Mouse (Mus musculus) urinary bladder, postnatal 14 days (tissue): ENCODE results near the gene Xpnpep1.

Source experiments
- DNase-seq: peaks from one replicate; pipeline ENCODE4 v3.0.0; 2021; ENCODE audit warnings: low spot score

Gene Xpnpep1

GRCm38 (mm10) chr19:53031957-53032371, 8.1 kb downstream of the Xpnpep1 start:
- DNase-seq: no peak

- no peak for DNase-seq
Observed at GRCm38 (mm10) chr19:53030279-53030678, 9.7 kb downstream of the Xpnpep1 start.

GRCm38 (mm10) chr19:53029686-53030085, 10.3 kb downstream of the Xpnpep1 start:
- DNase-seq: no peak

- DNase-seq: no peak
Observed at GRCm38 (mm10) chr19:53029045-53029444, 11.0 kb downstream of the Xpnpep1 start.

- no peak for DNase-seq
Observed at GRCm38 (mm10) chr19:53028216-53028615, 11.8 kb downstream of the Xpnpep1 start.

- peak; percentile 65 for DNase-seq
Observed at GRCm38 (mm10) chr19:53023189-53023588, 16.8 kb downstream of the Xpnpep1 start.

- no peak for DNase-seq
Observed at GRCm38 (mm10) chr19:53022037-53022614, 17.9 kb downstream of the Xpnpep1 start.

GRCm38 (mm10) chr19:53021537-53021936, 18.5 kb downstream of the Xpnpep1 start:
- no peak for DNase-seq

- peak; percentile 72 for DNase-seq
Observed at GRCm38 (mm10) chr19:53019716-53020463, 20.1 kb downstream of the Xpnpep1 start.

- no peak for DNase-seq
Observed at GRCm38 (mm10) chr19:53017954-53018353, 22.1 kb downstream of the Xpnpep1 start.

GRCm38 (mm10) chr19:53017248-53017647, 22.8 kb downstream of the Xpnpep1 start:
- no peak for DNase-seq

- DNase-seq: no peak
Observed at GRCm38 (mm10) chr19:53014910-53015710, 24.9 kb downstream of the Xpnpep1 start.

GRCm38 (mm10) chr19:53013744-53014143, 26.3 kb downstream of the Xpnpep1 start:
- DNase-seq: no peak

- no peak for DNase-seq
Observed at GRCm38 (mm10) chr19:53013341-53013740, 26.7 kb downstream of the Xpnpep1 start.

- no peak for DNase-seq
Observed at GRCm38 (mm10) chr19:53010941-53011340, 29.1 kb downstream of the Xpnpep1 start.

GRCm38 (mm10) chr19:53008921-53009320, 31.1 kb downstream of the Xpnpep1 start:
- DNase-seq: no peak

GRCm38 (mm10) chr19:53008020-53008705, 31.9 kb downstream of the Xpnpep1 start:
- DNase-seq: peak; percentile 64

- DNase-seq: no peak
Observed at GRCm38 (mm10) chr19:53005978-53006377, 34.0 kb downstream of the Xpnpep1 start.

GRCm38 (mm10) chr19:53003554-53004365, 36.3 kb downstream of the Xpnpep1 start:
- no peak for DNase-seq

- no peak for DNase-seq
Observed at GRCm38 (mm10) chr19:53002166-53003095, 37.6 kb downstream of the Xpnpep1 start.
